Mouse (Mus musculus) left cerebral cortex, postnatal 14 days (tissue): Measurements from ENCODE around the gene Icam5. TPM values are rescaled to one million over a fixed set of nuclear protein-coding genes. Genes with fewer than 3 reads are reported as not detected.

Experiments used
- DNase-seq, 2 experiments: peaks; one replicate each; pipeline ENCODE4 v3.0.0; 2021 to 2022; ENCODE audit warnings: low spot score in 2 of 2, mixed read lengths in 1 of 2
- intact Hi-C: fragments of 180-260 bp; cut with DNase I; formaldehyde crosslinking; loops from one replicate; pipeline ENCODE4 v1.15.1; 2025
- microRNA-seq, 2 experiments: library from miRNA; unstranded; fragments of <30 nt; microRNA quantifications; one replicate each; pipeline ENCODE4 v1.2.0; 2022
- total RNA-seq, 2 experiments: library from RNA; stranded (reverse); gene quantifications; 2 replicates each; pipeline ENCODE4 v1.2.3; 2021

Gene Icam5
- total RNA-seq, 2 experiments from 2014 or later, result 294 to 307 TPM

- intact Hi-C loops, result no loop called here
- no peak for DNase-seq
These were observed 42.3 kb downstream of the Icam5 start for GRCm38 (mm10) chr9:21074173-21074572.

- intact Hi-C loops, result no loop called here
These were observed 43.8 kb downstream of the Icam5 start for GRCm38 (mm10) chr9:21075625-21076024.

GRCm38 (mm10) chr9:21081127-21081526 is 49.3 kb downstream of the Icam5 start:
- intact Hi-C loops, result no loop called here
- no peak for DNase-seq

More at GRCm38 (mm10) chr9:21075625-21076024, 43.8 kb downstream of the Icam5 start:
- DNase-seq, result no peak

GRCm38 (mm10) chr9:21083324-21083723 is 51.5 kb downstream of the Icam5 start:
- intact Hi-C loops, result no loop called here
- no peak for DNase-seq

Small RNA genes lying within 50 kb of the gene (microRNA-seq; reads per million reads assigned to microRNA genes)
- gene Mir1900 (0 reads per million in 2 experiments), gene Mir7082 (1.3 to 1.8 reads per million in 2 experiments)

Other genes starting within 250 kb of the Icam5 start
- 1 to 10 TPM; 1.8 to 1.9 TPM for gene Col5a3, start 217.0 kb upstream of the Icam5 start, total RNA-seq
- gene Rdh8, start 213.6 kb upstream of the Icam5 start, total RNA-seq, result not detected
- 10 to 100 TPM; 54.4 to 57.9 TPM for gene A230050P20Rik, start 163.4 kb upstream of the Icam5 start, total RNA-seq
- gene Angptl6, start 152.3 kb upstream of the Icam5 start, total RNA-seq, result 10 to 100 TPM; 10.3 to 11.1 TPM
- 10 to 100 TPM; 22.8 to 25.7 TPM for gene Ppan, start 143.9 kb upstream of the Icam5 start, total RNA-seq
- gene Eif3g, start 133.4 kb upstream of the Icam5 start, total RNA-seq, result 100 to 1,000 TPM; 119 to 124 TPM
- gene Dnmt1, start 72.2 kb upstream of the Icam5 start, total RNA-seq, result 10 to 100 TPM; 39.9 to 43.6 TPM
- gene S1pr2, start 55.3 kb upstream of the Icam5 start, total RNA-seq, result 1 to 10 TPM; 1.6 to 1.8 TPM
- 10 to 100 TPM; 58.7 to 62.9 TPM for gene Mrpl4, start 29.3 kb upstream of the Icam5 start, total RNA-seq
- gene Icam1, start 16.1 kb upstream of the Icam5 start, total RNA-seq, result 1 to 10 TPM; 3.0 to 3.6 TPM
- gene Icam4, start 2.7 kb upstream of the Icam5 start, total RNA-seq, result under 1 TPM in 1 of 2 experiments, not detected in 1; 0.86 TPM
- gene Zglp1, start 35.0 kb downstream of the Icam5 start, total RNA-seq, result 1 to 10 TPM in 1 of 2 experiments, not detected in 1; 1.8 TPM
- gene Gm49373, start 41.0 kb downstream of the Icam5 start, total RNA-seq, result under 1 TPM; 0.72 to 0.90 TPM
- 10 to 100 TPM; 54.8 to 55.0 TPM for gene Fdx1l, start 41.5 kb downstream of the Icam5 start, total RNA-seq
- gene Gm38431, start 59.9 kb downstream of the Icam5 start, total RNA-seq, result 1 to 10 TPM; 1.8 to 2.6 TPM
- 10 to 100 TPM; 30.0 to 30.9 TPM for gene Raver1, start 59.9 kb downstream of the Icam5 start, total RNA-seq
- 10 to 100 TPM; 11.7 to 12.0 TPM for gene Tyk2, start 99.2 kb downstream of the Icam5 start, total RNA-seq
- 100 to 1,000 TPM; 128 to 131 TPM for gene Cdc37, start 117.9 kb downstream of the Icam5 start, total RNA-seq
- gene Pde4a, start 133.6 kb downstream of the Icam5 start, total RNA-seq, result 10 to 100 TPM; 76.2 to 79.6 TPM
- gene Keap1, start 207.3 kb downstream of the Icam5 start, total RNA-seq, result 10 to 100 TPM; 47.2 to 50.5 TPM
- 1 to 10 TPM; 3.4 to 5.2 TPM for gene S1pr5, start 216.4 kb downstream of the Icam5 start, total RNA-seq
- gene Atg4d, start 233.2 kb downstream of the Icam5 start, total RNA-seq, result 10 to 100 TPM; 35.3 to 37.5 TPM